Mouse (Mus musculus) adrenal gland, postnatal 10 days (tissue): ENCODE measurements around the gene Angptl2. TPM values are rescaled to one million over a fixed set of nuclear protein-coding genes. Genes with fewer than 3 reads are reported as not detected.
A peak's percentile ranks its signal among the peaks of the same experiment; 100 is the strongest.
"Not testable (repeated sequence)": the region's sequence is repeated elsewhere in the genome, so short reads cannot be mapped to it uniquely, and the experiment has no call there.

ENCODE experiments used
- DNase-seq: peaks from one replicate; pipeline ENCODE4 v3.0.0; 2021; ENCODE audit warnings: mixed read lengths
- total RNA-seq, 2 experiments: library from RNA; stranded (reverse); gene quantifications; 2 replicates each; pipeline ENCODE4 v1.2.3; 2021

Angptl2 gene
- total RNA-seq, 2 experiments from 2014 or later = 51.9 to 66.1 TPM

DNA sequence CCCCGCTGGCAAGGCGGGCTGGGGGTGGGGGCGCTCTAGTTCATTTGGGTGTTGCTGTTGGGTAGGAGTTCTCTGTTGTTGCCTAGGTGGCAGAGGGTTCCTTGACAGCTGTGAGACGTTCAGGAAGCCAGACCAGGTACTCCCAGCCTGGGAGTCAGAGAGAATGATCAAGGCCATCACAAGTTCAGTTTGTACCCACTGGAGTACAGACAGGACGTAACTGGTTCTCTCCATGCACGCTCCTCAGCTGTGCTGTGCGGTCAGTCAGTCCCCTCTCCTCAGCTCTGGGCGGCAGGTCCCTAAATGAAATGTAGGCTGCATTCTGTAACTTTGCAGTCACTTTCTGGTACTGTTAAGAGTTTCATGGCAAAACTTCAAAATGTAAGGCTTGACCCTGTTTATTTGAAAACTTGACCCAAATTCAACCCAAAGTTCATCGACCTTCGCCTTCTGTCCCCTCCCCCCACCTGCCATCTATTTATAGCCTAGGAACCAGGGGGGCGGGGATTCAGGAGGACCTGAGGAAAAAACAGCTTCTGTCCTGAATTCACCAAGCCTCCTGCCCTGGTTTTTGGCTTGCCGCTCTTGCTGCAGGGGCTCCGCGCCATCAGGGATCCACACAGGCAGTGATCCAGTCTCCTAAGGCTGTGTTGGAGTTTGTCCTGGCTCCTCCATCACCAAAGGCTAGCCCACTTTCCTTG, 15.4 kb upstream of the Angptl2 start:
- no peak for DNase-seq

DNA sequence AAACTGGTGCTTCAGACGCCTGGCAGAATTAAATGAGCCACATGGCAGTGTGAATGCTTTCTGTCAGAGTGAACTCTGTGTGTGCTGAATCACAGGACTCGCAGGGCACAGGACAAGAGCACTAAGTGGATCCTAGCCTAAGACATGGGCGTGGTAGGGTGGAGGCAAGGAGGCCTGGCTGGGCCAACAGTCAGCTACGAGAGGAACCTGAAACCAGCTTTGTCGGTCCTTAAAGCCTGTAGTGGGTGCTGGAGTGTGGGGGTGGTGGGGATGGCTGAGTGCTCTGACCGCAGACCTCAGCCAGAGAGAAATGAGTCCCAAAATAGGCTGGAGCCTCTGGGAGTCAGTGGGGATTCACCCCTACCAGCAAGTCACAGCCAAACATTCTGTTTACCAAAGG, 12.6 kb upstream of the Angptl2 start:
- no peak for DNase-seq

- peak; percentile 58 for DNase-seq
Observed at GRCm38 (mm10) chr2:33204980-33205379, 10.9 kb upstream of the Angptl2 start.

DNA sequence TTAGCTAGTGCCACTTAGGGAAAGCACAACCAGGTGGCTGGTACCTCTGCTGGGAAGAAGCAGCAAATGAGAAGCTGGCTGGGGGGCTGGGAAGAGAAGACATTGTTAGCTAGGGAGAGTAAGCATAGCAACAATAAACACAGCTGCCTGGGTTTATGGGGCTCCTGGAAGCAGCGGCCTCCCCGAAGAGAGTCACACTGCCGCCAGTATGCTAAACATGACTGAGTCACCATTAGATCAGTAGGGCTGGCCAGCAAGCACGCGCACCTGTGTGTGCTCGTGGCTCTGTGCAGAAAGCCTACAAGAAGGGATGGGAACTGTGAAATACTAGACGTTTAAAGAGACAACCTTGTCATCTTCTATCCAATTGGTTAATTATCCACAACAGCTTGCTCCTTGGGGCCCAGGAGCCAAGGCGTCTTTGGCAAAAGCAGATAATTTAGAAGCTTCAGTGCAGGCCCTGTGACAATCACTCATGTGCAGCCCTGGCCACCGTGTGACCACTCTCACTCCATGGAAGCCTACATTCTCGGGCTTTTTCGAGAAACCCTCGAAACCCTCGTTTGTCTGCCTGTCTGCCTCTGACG, 9.8 kb upstream of the Angptl2 start:
- DNase-seq = no peak

DNA sequence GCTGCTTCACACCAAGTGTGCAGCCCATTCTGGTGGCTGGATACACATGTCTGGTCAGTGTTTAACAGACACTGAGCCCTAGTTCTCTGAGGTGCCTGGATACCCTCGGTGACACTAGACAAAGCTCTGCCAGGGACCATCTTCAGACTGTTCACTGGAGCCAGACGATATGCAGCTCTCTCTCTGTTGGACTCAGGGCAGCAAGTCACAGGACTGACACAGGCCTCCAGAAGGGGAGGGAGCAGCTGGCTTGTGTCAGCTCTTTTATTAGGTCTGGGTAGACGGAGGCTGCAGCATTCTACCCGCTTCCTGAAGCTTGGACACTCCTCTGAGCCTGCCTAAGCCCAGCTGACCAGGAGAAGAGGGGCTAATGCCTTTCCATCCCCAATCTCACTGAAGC, 8.8 kb upstream of the Angptl2 start:
- DNase-seq = no peak

DNA sequence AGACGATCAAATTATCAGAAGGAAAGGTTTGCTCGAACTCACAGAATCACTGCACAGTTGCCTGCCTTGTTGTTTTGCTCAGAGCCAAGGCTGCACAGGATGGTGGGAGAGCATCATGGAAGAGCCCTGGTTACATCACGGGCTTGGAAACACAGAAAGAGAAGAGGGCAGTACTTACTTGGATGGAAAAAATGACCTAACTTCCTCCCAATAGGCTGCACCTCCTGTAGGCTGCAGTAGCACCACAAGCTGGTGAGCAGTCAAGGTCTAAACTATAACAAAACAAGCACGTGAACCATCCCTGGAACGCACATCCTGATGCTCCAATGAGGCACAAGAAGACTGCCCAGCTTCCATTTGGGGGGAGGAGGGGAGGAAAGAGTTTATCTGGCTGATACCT, 7.7 kb upstream of the Angptl2 start:
- no peak for DNase-seq

DNA sequence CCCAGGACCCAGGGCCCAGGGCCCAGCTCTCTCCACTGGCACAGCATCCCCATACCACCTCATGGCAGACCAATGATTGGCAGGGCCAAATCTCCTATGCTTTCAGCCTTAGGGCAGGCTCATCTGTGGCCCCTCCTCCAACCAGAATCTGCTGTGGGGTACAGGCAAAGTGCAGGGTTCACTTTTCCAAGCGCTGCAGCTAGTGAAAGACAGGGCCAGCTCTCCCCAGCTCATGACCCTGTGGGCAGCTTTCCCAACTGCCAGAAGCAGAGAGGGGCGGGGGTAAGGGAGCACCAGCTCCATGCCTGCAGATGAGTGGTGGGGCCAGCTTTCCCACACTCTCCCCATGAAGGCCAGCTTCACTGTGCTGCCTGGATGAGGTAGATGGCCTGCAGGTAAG, 5.0 kb upstream of the Angptl2 start:
- DNase-seq = no peak

DNA sequence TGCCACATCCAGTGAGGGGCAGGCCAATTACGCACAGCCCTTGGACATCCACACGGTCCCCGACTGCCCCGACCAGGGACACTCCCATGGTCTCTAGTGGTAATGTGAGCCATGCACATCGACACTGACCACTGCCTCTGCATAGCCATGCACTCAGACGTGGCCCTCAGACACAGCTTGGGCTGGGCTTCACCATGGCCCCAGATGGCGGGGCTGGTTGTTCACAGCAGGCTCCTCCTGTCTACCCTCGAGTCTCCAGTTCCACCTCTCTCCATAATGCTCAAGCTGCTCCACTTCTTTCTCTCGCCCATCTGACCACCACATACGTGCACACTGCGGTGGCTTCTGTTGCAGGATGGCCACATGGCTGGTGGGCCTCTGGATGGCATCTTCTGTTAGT, 4.6 kb upstream of the Angptl2 start:
- not testable (repeated sequence) for DNase-seq

- DNase-seq = no peak
Observed at GRCm38 (mm10) chr2:33215177-33215699, 631 bp upstream of the Angptl2 start.

GRCm38 (mm10) chr2:33216645-33217424, 966 bp downstream of the Angptl2 start:
- DNase-seq = peak; percentile 37

GRCm38 (mm10) chr2:33217425-33217794, 1.5 kb downstream of the Angptl2 start:
- no peak for DNase-seq

DNA sequence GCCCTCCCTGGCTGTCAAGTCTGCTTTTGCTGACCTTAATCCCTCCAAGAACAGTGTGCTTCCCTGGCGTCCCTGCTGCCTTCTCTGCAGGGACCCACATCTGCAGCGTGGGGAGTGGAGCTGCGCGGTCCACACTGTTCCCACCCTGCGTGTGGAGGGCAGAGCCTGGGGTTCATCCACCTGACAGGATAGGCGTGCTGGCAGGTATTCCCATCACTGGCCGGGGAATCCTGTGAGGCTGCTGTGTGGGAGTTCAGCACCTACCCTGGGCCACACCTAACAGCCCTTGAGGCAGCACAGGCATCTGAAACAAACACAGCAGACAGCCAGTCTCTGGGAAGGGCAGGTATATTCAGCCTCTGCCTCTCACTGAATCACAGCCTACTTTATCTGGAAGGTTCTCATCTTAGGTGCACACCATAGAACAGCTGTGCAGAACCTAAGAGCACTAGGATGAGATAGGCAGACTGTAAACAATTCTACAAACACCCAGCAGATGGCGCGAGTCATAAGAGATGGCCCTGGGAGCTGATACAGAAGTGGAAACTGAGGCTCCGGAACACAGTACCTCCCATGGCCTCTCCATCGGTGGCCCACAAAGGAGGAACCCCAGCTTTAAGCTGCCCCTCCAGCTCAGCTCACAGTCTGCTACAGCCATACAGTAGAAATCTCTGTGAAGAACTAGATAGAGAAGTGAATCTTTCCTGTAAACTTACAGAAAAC, 3.2 kb downstream of the Angptl2 start:
- DNase-seq = peak; percentile 47

GRCm38 (mm10) chr2:33219637-33220036, 3.8 kb downstream of the Angptl2 start:
- DNase-seq = no peak

- DNase-seq = no peak
Observed at GRCm38 (mm10) chr2:33220246-33220645, 4.4 kb downstream of the Angptl2 start.

- DNase-seq = no peak
Observed at GRCm38 (mm10) chr2:33220674-33221338, 4.9 kb downstream of the Angptl2 start.

GRCm38 (mm10) chr2:33221339-33221900, 5.6 kb downstream of the Angptl2 start:
- no peak for DNase-seq

DNA sequence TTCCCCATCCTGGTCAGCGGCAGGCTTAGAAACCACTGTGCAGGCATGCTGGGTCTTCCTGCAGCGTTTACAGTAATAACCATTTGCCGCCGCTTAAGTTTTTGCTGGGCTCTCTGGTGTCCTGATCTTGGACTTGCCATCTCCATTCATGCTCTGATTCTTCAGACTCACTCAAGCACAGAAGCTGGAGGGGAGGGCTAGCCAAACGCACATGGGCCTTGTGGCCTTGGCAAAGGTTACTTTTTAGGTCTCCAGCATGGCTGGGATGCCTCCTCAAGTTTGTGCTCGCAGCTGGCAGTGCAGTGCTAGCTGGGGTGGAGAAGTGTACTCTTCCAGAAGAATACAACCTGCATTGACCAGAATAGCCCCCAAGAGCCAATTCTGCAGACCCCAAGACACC, 6.6 kb downstream of the Angptl2 start:
- DNase-seq = no peak

DNA sequence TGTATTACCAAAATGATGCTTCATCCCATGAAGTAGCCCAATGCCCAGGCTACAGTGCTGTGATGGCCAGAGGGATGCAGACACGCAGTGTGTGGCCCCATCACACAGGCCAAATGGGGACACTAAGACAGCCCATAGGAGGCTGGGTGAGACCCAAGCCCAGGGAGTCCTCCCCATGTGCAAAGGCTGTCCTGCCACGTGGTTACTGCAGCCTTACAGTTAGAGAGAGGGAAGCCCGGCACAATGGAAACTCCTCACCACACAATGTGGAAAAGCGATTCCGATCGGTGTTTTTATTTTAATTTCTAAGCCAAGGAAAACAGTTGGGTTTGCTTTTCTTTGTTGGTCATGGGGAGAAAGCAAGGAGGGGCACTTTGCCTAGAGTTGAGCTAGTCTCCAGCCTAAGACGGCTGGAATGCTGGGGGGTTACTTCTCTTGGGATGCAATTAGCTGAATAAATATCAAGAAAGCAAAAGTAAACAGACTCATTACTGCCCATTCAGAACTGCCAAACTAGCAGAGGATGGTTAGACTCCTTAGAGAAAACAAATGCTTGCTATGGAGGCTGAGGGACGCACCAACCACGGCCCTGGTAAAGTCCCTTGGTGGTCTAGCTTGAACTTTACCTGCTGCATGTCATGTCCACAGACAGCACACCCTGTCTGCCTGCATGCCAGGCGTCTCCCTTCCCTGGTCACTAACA, 7.9 kb downstream of the Angptl2 start:
- DNase-seq = no peak

- no peak for DNase-seq
Observed at GRCm38 (mm10) chr2:33225921-33226320, 10.1 kb downstream of the Angptl2 start.

DNA sequence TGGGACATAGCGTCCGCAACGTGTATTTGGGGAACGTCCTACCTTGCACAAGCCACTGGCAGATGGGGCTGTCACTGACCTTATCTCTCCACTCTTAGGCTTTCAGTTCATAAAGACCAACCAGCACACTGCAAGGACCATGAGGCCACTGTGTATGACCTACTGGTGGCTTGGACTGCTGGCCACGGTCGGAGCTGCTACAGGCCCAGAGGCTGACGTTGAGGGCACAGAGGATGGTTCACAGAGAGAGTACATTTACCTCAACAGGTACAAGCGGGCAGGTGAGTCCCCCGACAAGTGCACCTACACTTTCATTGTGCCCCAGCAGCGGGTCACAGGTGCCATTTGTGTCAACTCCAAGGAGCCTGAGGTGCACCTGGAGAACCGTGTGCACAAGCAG, 12.2 kb downstream of the Angptl2 start:
- DNase-seq = no peak

DNA sequence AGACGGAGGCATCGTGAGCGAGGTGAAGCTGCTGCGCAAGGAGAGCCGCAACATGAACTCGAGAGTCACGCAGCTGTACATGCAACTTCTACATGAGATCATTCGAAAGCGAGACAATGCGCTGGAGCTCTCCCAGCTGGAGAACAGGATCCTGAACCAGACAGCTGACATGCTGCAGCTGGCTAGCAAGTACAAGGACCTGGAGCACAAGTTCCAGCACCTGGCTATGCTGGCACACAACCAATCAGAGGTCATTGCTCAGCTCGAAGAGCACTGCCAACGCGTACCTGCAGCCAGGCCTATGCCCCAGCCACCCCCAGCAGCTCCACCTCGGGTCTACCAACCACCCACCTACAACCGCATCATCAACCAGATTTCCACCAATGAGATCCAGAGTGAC, 12.7 kb downstream of the Angptl2 start:
- DNase-seq = no peak
